ENCODE assay signal across 7 mouse cellular contexts in the genomic region with DNA sequence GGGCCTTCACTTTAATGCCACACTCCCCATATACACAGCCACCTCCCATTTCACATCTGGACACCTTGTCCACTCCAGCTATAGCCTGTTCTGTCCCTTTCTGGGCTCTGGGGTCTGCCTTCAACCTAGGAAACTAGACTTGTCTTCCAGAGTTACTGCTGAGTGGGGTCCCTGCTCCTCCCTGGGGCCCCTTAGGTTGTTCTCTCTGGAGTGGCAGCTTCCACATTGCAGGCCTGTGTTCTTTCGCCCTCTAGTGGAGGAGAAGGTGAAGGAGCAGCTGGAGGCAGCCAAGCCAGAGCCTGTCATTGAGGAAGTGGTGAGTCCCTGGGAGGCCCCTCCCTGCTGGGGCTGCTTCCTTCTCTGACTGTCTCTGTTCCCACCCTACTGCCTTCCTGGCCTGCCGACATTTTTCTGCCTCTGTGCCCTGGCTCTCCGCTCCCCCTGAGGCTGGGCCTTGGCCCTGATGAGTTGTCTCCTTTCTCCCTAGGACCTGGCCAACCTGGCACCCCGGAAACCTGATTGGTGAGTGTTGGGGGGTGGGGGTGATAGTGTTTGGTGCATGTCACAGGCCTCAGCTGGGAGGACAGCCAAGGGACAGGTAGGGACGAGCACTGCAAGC. TPM values are rescaled to one million over a fixed set of nuclear protein-coding genes. Genes with fewer than 3 reads are reported as not detected.
DNase-seq lines count a peak whose midpoint lies in the region; ATAC-seq and TF ChIP-seq lines count a peak whose summit lies in the region.

No protein-coding gene starts in this region.

- H3K9me3 ChIP-seq in intestine, postnatal 0 days (ENCODE audit: control insufficient read depth), result no peaks in the 10 kb centered on the region
- no peaks in the 10 kb centered on the region for H3K9me3 ChIP-seq in limb, embryonic 10.5 days (replicated peaks)
- H3K9me3 ChIP-seq in midbrain, embryonic 12.5 days, result no peaks in the 10 kb centered on the region

- peak; percentile 78 for ATAC-seq in intestine, postnatal 0 days
- ATAC-seq in midbrain, embryonic 12.5 days (ENCODE audit: low FRiP score, low read depth), result peak; percentile 74

- H3K4me3 ChIP-seq in intestine, postnatal 0 days (ENCODE audit: low read depth, low read length), result peak overlapping the region; percentile 31
- no peak overlapping the region for H3K4me3 ChIP-seq in limb, embryonic 10.5 days
- H3K4me3 ChIP-seq in midbrain, embryonic 12.5 days, result no peak overlapping the region

- H3K4me2 ChIP-seq in intestine, postnatal 0 days (replicated peaks; ENCODE audit: low read depth), result peak overlapping the region; percentile 61
- no peak overlapping the region for H3K4me2 ChIP-seq in midbrain, embryonic 12.5 days (replicated peaks)

- H3K9ac ChIP-seq in intestine, postnatal 0 days (ENCODE audit: low read depth, low read length), result 0 out of 2 replicates have a peak overlapping the region, but pooled peaks have one; percentile 52
- H3K9ac ChIP-seq in midbrain, embryonic 12.5 days (replicated peaks), result 0 out of 2 replicates have a peak overlapping the region, but pooled peaks have one; percentile 24

- H3K27me3 ChIP-seq in intestine, postnatal 0 days (replicated peaks; ENCODE audit: control insufficient read depth, insufficient read depth, low read length), result no peaks in the 10 kb centered on the region
- no peaks in the 10 kb centered on the region for H3K27me3 ChIP-seq in limb, embryonic 10.5 days (ENCODE audit: low read depth, poor library complexity, severe bottlenecking)
- H3K27me3 ChIP-seq in midbrain, embryonic 12.5 days, result no peaks in the 10 kb centered on the region

- no peaks in the 10 kb centered on the region for H3K4me1 ChIP-seq in intestine, postnatal 0 days (replicated peaks; ENCODE audit: control insufficient read depth, insufficient read depth, low read length)
- peaks cover 6% of the 10 kb centered on the region; the same call in 1 of the 2 replicates for H3K4me1 ChIP-seq in limb, embryonic 10.5 days
- H3K4me1 ChIP-seq in midbrain, embryonic 12.5 days, result no peaks in the 10 kb centered on the region

- DNase-seq in adrenal gland, adult 8-10 months, result peak; percentile 67
- DNase-seq in embryo, embryonic 9.5 days (ENCODE audit: extremely low spot score), result peak; percentile 74
- DNase-seq in gonadal fat pad, adult 2 months (ENCODE audit: low read depth), result peak; percentile 73
- peak; percentile 74 for DNase-seq in limb, embryonic 10.5 days (ENCODE audit: low spot score)
- peak; percentile 72 for DNase-seq in skeletal muscle tissue, adult 2 months (ENCODE audit: low read depth, low spot score)

- WGBS in intestine, postnatal 0 days, result 20% methylated on average over 5 of the region's 5 CpGs
- 42% methylated on average over 5 of the region's 5 CpGs for WGBS in limb, embryonic 10.5 days
- WGBS in midbrain, embryonic 12.5 days, result 44% methylated on average over 5 of the region's 5 CpGs

- H3K27ac ChIP-seq in intestine, postnatal 0 days (ENCODE audit: low read depth, low read length), result no peak overlapping the region
- H3K27ac ChIP-seq in limb, embryonic 10.5 days, result no peak overlapping the region
- H3K27ac ChIP-seq in midbrain, embryonic 12.5 days (replicated peaks), result no peak overlapping the region

- H3K36me3 ChIP-seq in intestine, postnatal 0 days (ENCODE audit: control insufficient read depth, insufficient read depth), result peaks cover 24% of the 10 kb centered on the region
- peaks cover 43% of the 10 kb centered on the region for H3K36me3 ChIP-seq in limb, embryonic 10.5 days
- peaks cover 26% of the 10 kb centered on the region for H3K36me3 ChIP-seq in midbrain, embryonic 12.5 days

- peak; percentile 97 for TF ChIP-seq CTCF in intestine, postnatal 0 days (IDR thresholded peaks at IDR 0.05; ENCODE audit: low read depth)

RNA-seq across cellular contexts. Expression of a gene that starts 31.9 kb away (rescaled TPM):
- total RNA-seq in adrenal gland, adult 8-10 months (2022), result under 1 TPM in 2 of 4 experiments, not detected in 2; 0.26 to 0.40 TPM
- 0.63 TPM in 1 of 2 replicates, not detected in the other for polyA plus RNA-seq in gonadal fat pad, adult 2 months (2012; rRNA removed)
- polyA plus RNA-seq in intestine, postnatal 0 days (2015; fragmentation: Nextera tagmentation; extraction: Ambion mirVana), result 0.16 TPM in 1 of 2 replicates, not detected in the other
- 1.7 and 3.5 TPM in 2 replicates for polyA plus RNA-seq in limb, embryonic 10.5 days (2016; fragmentation: Nextera tagmentation; extraction: Ambion mirVana)
- 1.2 and 1.3 TPM in 2 replicates for polyA plus RNA-seq in midbrain, embryonic 12.5 days (2016; fragmentation: Nextera tagmentation; extraction: Ambion mirVana)

RNA-seq across cellular contexts. Expression of a gene that starts 37.2 kb away (rescaled TPM):
- total RNA-seq in adrenal gland, adult 8-10 months (2022), result 10 to 100 TPM in 1 of 4 experiments, 1 to 10 TPM in 3; 7.2 to 12.3 (median 9.3) TPM
- polyA plus RNA-seq in gonadal fat pad, adult 2 months (2012; rRNA removed), result 24.3 and 35.6 TPM in 2 replicates
- polyA plus RNA-seq in intestine, postnatal 0 days (2015; fragmentation: Nextera tagmentation; extraction: Ambion mirVana), result 8.9 and 9.1 TPM in 2 replicates
- 36.3 and 49.2 TPM in 2 replicates for polyA plus RNA-seq in limb, embryonic 10.5 days (2016; fragmentation: Nextera tagmentation; extraction: Ambion mirVana)
- 32.8 and 35.7 TPM in 2 replicates for polyA plus RNA-seq in midbrain, embryonic 12.5 days (2016; fragmentation: Nextera tagmentation; extraction: Ambion mirVana)

RNA-seq across cellular contexts. Expression of a gene that starts 53.4 kb away (rescaled TPM):
- total RNA-seq in adrenal gland, adult 8-10 months (2022), result 10 to 100 TPM; 62.7 to 77.9 (median 68.5) TPM
- polyA plus RNA-seq in gonadal fat pad, adult 2 months (2012; rRNA removed), result 55.8 and 81.8 TPM in 2 replicates
- polyA plus RNA-seq in intestine, postnatal 0 days (2015; fragmentation: Nextera tagmentation; extraction: Ambion mirVana), result 122 and 124 TPM in 2 replicates
- 164 and 175 TPM in 2 replicates for polyA plus RNA-seq in limb, embryonic 10.5 days (2016; fragmentation: Nextera tagmentation; extraction: Ambion mirVana)
- 132 and 136 TPM in 2 replicates for polyA plus RNA-seq in midbrain, embryonic 12.5 days (2016; fragmentation: Nextera tagmentation; extraction: Ambion mirVana)

RNA-seq across cellular contexts. Expression of a gene that starts 55.8 kb away (rescaled TPM):
- total RNA-seq in adrenal gland, adult 8-10 months (2022), result 10 to 100 TPM in 2 of 4 experiments, 1 to 10 TPM in 2; 7.7 to 18.1 (median 13.1) TPM
- 18.7 and 23.3 TPM in 2 replicates for polyA plus RNA-seq in gonadal fat pad, adult 2 months (2012; rRNA removed)
- 1.0 and 1.3 TPM in 2 replicates for polyA plus RNA-seq in intestine, postnatal 0 days (2015; fragmentation: Nextera tagmentation; extraction: Ambion mirVana)
- polyA plus RNA-seq in limb, embryonic 10.5 days (2016; fragmentation: Nextera tagmentation; extraction: Ambion mirVana), result 0.73 and 0.76 TPM in 2 replicates
- 2.6 and 3.4 TPM in 2 replicates for polyA plus RNA-seq in midbrain, embryonic 12.5 days (2016; fragmentation: Nextera tagmentation; extraction: Ambion mirVana)
